In the genomic region with DNA sequence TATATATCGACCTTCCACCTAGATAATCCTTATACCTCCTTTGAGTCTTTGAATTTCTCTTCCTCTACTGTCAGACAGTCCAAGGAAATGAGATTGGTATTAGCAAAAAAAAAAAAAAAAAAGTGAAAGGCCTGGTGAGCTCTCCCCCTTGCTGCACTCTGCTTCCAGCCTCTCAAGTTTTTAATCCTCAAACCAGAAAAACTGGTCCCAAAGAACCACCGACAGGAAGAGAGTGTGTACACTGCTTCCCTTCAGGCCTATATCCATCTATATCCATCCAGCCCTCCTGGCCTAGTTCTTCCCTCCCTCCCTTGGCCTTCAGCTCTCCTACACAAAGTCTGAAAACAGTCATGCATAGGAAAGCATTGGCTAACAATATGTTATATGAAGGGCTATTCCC, we compare ENCODE assay signal across 26 mouse cellular contexts. TPM values are rescaled to one million over a fixed set of nuclear protein-coding genes. Genes with fewer than 3 reads are reported as not detected.
"Had no signal": no experiment of that assay in that cellular context is flagged by ENCODE, and none has a peak within 500 bp of the region (broad histone marks: within the 10 kb centered on the region; RNA-seq: fewer than 3 reads in every experiment).

No protein-coding gene starts in this region.

- H3K4me2 ChIP-seq: heart, embryonic 11.5 days; heart, embryonic 13.5 days; heart, embryonic 15.5 days; hindbrain, embryonic 13.5 days; hindbrain, embryonic 15.5 days; kidney, embryonic 15.5 days; limb, embryonic 13.5 days; limb, embryonic 15.5 days had no signal

- H3K4me1 ChIP-seq: heart, embryonic 13.5 days; heart, embryonic 15.5 days; hindbrain, embryonic 13.5 days; hindbrain, embryonic 15.5 days; kidney, embryonic 15.5 days; limb, embryonic 13.5 days; limb, embryonic 15.5 days had no signal

- H3K9ac ChIP-seq: heart, embryonic 13.5 days; heart, embryonic 15.5 days; hindbrain, embryonic 13.5 days; hindbrain, embryonic 15.5 days; kidney, embryonic 15.5 days; limb, embryonic 13.5 days; limb, embryonic 15.5 days had no signal

- H3K27ac ChIP-seq: gastrocnemius, adult 2 months; heart, adult 2 months; heart, embryonic 13.5 days; heart, embryonic 15.5 days; hindbrain, embryonic 13.5 days; hindbrain, embryonic 15.5 days; hindbrain, postnatal 0 days; kidney, embryonic 15.5 days; kidney, postnatal 0 days; limb, embryonic 13.5 days; limb, embryonic 15.5 days had no signal

- H3K36me3 ChIP-seq: heart, embryonic 13.5 days; heart, embryonic 15.5 days; hindbrain, embryonic 13.5 days; hindbrain, embryonic 15.5 days; kidney, embryonic 15.5 days; limb, embryonic 13.5 days; limb, embryonic 15.5 days had no signal

- H3K4me3 ChIP-seq: gastrocnemius, adult 2 months; heart, adult 2 months; heart, embryonic 13.5 days; heart, embryonic 15.5 days; hindbrain, embryonic 13.5 days; hindbrain, embryonic 15.5 days; kidney, embryonic 15.5 days; limb, embryonic 13.5 days; limb, embryonic 15.5 days had no signal

- ATAC-seq: hindbrain, postnatal 0 days had no signal

- H3K9me3 ChIP-seq: heart, embryonic 13.5 days; heart, embryonic 15.5 days; hindbrain, embryonic 13.5 days; hindbrain, embryonic 15.5 days; kidney, embryonic 15.5 days; limb, embryonic 13.5 days; limb, embryonic 15.5 days had no signal

- DNase-seq: gastrocnemius, adult 2 months; gastrocnemius, postnatal 10 days; gastrocnemius, postnatal 36 days; heart, adult 11 months; heart, adult 2 months; heart, postnatal 14 days; heart, postnatal 36 days; kidney, adult 11 months; kidney, adult 2 months; kidney, adult 9 months; kidney, postnatal 14 days; kidney, postnatal 36 days; layer of hippocampus, adult 9-11 months; layer of hippocampus, postnatal 36 days; left cerebral cortex, postnatal 4 days had no signal

- H3K27me3 ChIP-seq: heart, embryonic 13.5 days; heart, embryonic 15.5 days; hindbrain, embryonic 13.5 days; hindbrain, embryonic 15.5 days; kidney, embryonic 15.5 days; limb, embryonic 13.5 days; limb, embryonic 15.5 days had no signal

RNA-seq across cellular contexts. Expression of a gene that starts 29.5 kb away (rescaled TPM):
- polyA plus RNA-seq: liver, adult 2 months had no signal
